Mouse (Mus musculus) layer of hippocampus, adult 2 months (tissue): ENCODE measurements at regions not wholly inside any gene's neighbourhood (a gene's known extent, or its start where the extent isn't known, plus 50 kb on each side); places are given as distances from the start of the nearest gene placed in this dataset.

Experiments
- DNase-seq, 2 experiments: peaks; one replicate each; pipeline ENCODE4 v3.0.0; 2022; ENCODE audit warnings: low spot score in 2 of 2
- H3K27ac ChIP-seq: fragments of 200-600 bp; 2 replicates; pipeline ENCODE4 v1.8.1; 2022
- H3K4me3 ChIP-seq: fragments of 200-600 bp; 2 replicates; pipeline ENCODE4 v1.8.1; 2022; ENCODE audit warnings: mild to moderate bottlenecking
- CTCF ChIP-seq: fragments of 200-600 bp; conservative IDR thresholded peaks from 2 replicates; pipeline ENCODE4 v1.8.1; 2022; ENCODE audit warnings: antibody characterized with exemption, mild to moderate bottlenecking, moderate library complexity

GRCm38 (mm10) chr3:65442946-65443345 lies 50.5 kb upstream of the Ssr3 start:
- H3K4me3 ChIP-seq, result no peak overlapping the region
- peak overlapping the region; percentile 83 for H3K27ac ChIP-seq
- no peak for TF ChIP-seq CTCF
- DNase-seq, result no peak

DNA sequence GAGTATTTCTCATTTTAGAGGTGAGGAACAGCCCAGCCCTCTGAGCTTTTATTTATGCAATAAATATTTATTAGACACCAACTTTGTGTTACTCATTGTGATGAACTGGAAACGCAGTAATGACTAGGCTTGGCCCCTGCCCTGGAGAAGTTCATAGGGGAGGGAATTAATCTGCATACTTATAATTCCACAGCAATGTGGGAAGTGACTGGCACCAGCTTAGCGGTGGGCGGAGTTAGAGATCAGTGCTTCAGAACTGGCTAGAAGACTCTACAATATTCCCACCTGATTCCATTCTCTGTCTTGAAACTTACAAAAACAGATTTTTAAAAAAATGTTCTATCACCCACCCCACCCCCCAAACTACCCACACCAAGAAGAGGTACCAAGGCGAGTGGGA lies 49.8 kb upstream of the Ssr3 start:
- 0 out of 2 replicates have a peak overlapping the region, but pooled peaks have one; percentile 23 for H3K4me3 ChIP-seq
- TF ChIP-seq CTCF, result no peak
- peak in 1 of 2 experiments; percentile 16 for DNase-seq
- H3K27ac ChIP-seq, result peak overlapping the region; percentile 83
